Mouse (Mus musculus) heart, embryonic 11.5 days (tissue): ENCODE data around the gene Kcnj10. TPM values are rescaled to one million over a fixed set of nuclear protein-coding genes. Genes with fewer than 3 reads are reported as not detected.

ENCODE experiments used
- ATAC-seq: fragments of 200-750 bp; cut with Nextera tagmentation; replicated peaks from 2 replicates; pipeline ENCODE4 v1.8.0; 2017; ENCODE audit warnings: moderate library complexity; ENCODE audit not compliant: insufficient number of reproducible peaks, low FRiP score, low TSS enrichment
- H3K27ac ChIP-seq: fragments of 300-500 bp; sonication (generic); 2 replicates; pipeline ENCODE4 v1.5.1; 2014; ENCODE audit warnings: mild to moderate bottlenecking, low read depth, low read length
- H3K27me3 ChIP-seq: fragments of 300-500 bp; sonication (generic); 2 replicates; pipeline ENCODE4 v1.6.1; 2014; ENCODE audit warnings: mild to moderate bottlenecking, low read length, mixed read lengths; ENCODE audit not compliant: control insufficient read depth, insufficient read depth
- H3K36me3 ChIP-seq: fragments of 300-500 bp; sonication (generic); 2 replicates; pipeline ENCODE4 v1.6.1; 2014; ENCODE audit warnings: mild to moderate bottlenecking, low read length, moderate library complexity, mixed read lengths; ENCODE audit not compliant: control insufficient read depth, insufficient read depth
- H3K4me1 ChIP-seq: fragments of 300-500 bp; sonication (generic); 2 replicates; pipeline ENCODE4 v1.6.1; 2014; ENCODE audit warnings: low read length; ENCODE audit not compliant: control insufficient read depth, insufficient read depth
- H3K4me2 ChIP-seq: fragments of 300-500 bp; sonication (generic); 2 replicates; pipeline ENCODE4 v1.6.1; 2014; ENCODE audit warnings: mild to moderate bottlenecking, moderate library complexity
- H3K4me3 ChIP-seq: fragments of 300-500 bp; sonication (generic); 2 replicates; pipeline ENCODE4 v1.5.1; 2014; ENCODE audit warnings: low read depth, low read length
- H3K9ac ChIP-seq: fragments of 300-500 bp; sonication (generic); 2 replicates; pipeline ENCODE4 v1.6.1; 2014; ENCODE audit warnings: mild to moderate bottlenecking, low read depth, low read length, moderate library complexity
- H3K9me3 ChIP-seq: fragments of 300-500 bp; sonication (generic); replicated peaks from 2 replicates; pipeline ENCODE4 v1.6.1; 2016; ENCODE audit warnings: low read length; ENCODE audit not compliant: control insufficient read depth
- WGBS: fragments of 180-500 bp; shearing (Covaris S2); extraction: QIAGEN DNeasy Blood & Tissue Kit; methylation state at CpG from one replicate; pipeline ENCODE4 v1.1.7; 2014; ENCODE audit not compliant: insufficient replicate concordance; 5-methylcytosine and 5-hydroxymethylcytosine counted together
- polyA plus RNA-seq: library from polyadenylated mRNA; unstranded; fragments of >200 nt; fragmentation: Nextera tagmentation; extraction: Ambion mirVana; gene quantifications from 2 replicates; pipeline ENCODE4 v1.2.1, GENCODE M21; 2014

Kcnj10 gene
- polyA plus RNA-seq, 1 experiment from 2014 or later: 0.09 TPM

GRCm38 (mm10) chr1:172344820-172345219 lies 3.8 kb downstream of the Kcnj10 start:
- peaks cover 6% of the 10 kb centered on the region; the same call in 1 of the 2 replicates for H3K4me1 ChIP-seq
- H3K27me3 ChIP-seq: peaks cover 42% of the 10 kb centered on the region
- WGBS: 75% methylated on average over 7 of the region's 7 CpGs
- H3K9me3 ChIP-seq: no peaks in the 10 kb centered on the region
- H3K4me2 ChIP-seq: no peak overlapping the region
- no peaks in the 10 kb centered on the region for H3K36me3 ChIP-seq
- H3K9ac ChIP-seq: no peak overlapping the region
- H3K4me3 ChIP-seq: no peak overlapping the region
- no peak for ATAC-seq
- H3K27ac ChIP-seq: no peak overlapping the region

GRCm38 (mm10) chr1:172346707-172347106 lies 5.7 kb downstream of the Kcnj10 start:
- no peak overlapping the region for H3K27ac ChIP-seq
- H3K9ac ChIP-seq: no peak overlapping the region
- no peaks in the 10 kb centered on the region for H3K9me3 ChIP-seq
- peaks cover 40% of the 10 kb centered on the region for H3K27me3 ChIP-seq
- H3K4me1 ChIP-seq: peaks cover 9% of the 10 kb centered on the region
- no peaks in the 10 kb centered on the region for H3K36me3 ChIP-seq
- no peak for ATAC-seq
- 82% methylated on average over 10 of the region's 10 CpGs for WGBS
- H3K4me2 ChIP-seq: no peak overlapping the region
- no peak overlapping the region for H3K4me3 ChIP-seq

- Histone ChIP-seq H3K27ac (no peak overlapping the region), H3K36me3 (no peaks in the 10 kb centered on the region), H3K27me3 (peaks cover 35% of the 10 kb centered on the region), H3K9me3 (no peaks in the 10 kb centered on the region), H3K4me1 (peaks cover 9% of the 10 kb centered on the region), H3K4me3 (no peak overlapping the region), H3K4me2 (no peak overlapping the region), H3K9ac (no peak overlapping the region)
- 82% methylated on average over 12 of the region's 12 CpGs for WGBS
- ATAC-seq: no peak
Measured at GRCm38 (mm10) chr1:172347382-172347781, 6.4 kb downstream of the Kcnj10 start.

- H3K27ac ChIP-seq: no peak overlapping the region
Measured at GRCm38 (mm10) chr1:172349504-172349903, 8.5 kb downstream of the Kcnj10 start.

GRCm38 (mm10) chr1:172349916-172350812 lies 9.2 kb downstream of the Kcnj10 start:
- WGBS: 17% methylated on average over 19 of the region's 19 CpGs
- Histone ChIP-seq H3K9ac (no peak overlapping the region), H3K36me3 (no peaks in the 10 kb centered on the region), H3K27me3 (peaks cover 28% of the 10 kb centered on the region), H3K4me3 (no peak overlapping the region), H3K4me2 (peak overlapping the region; percentile 27), H3K27ac (no peak overlapping the region), H3K9me3 (no peaks in the 10 kb centered on the region), H3K4me1 (peaks cover 9% of the 10 kb centered on the region)
- peak; percentile 41; the same call in 1 of the 2 replicates for ATAC-seq

More at GRCm38 (mm10) chr1:172349504-172349903, 8.5 kb downstream of the Kcnj10 start:
- Histone ChIP-seq H3K4me2 (no peak overlapping the region), H3K36me3 (no peaks in the 10 kb centered on the region), H3K9ac (no peak overlapping the region), H3K4me3 (no peak overlapping the region), H3K4me1 (peaks cover 9% of the 10 kb centered on the region), H3K9me3 (no peaks in the 10 kb centered on the region), H3K27me3 (peaks cover 28% of the 10 kb centered on the region)
- ATAC-seq: no peak
- WGBS: 68% methylated on average over 5 of the region's 5 CpGs

GRCm38 (mm10) chr1:172352001-172352400 lies 11.0 kb downstream of the Kcnj10 start:
- Histone ChIP-seq H3K4me2 (no peak overlapping the region), H3K27me3 (peaks cover 33% of the 10 kb centered on the region), H3K27ac (no peak overlapping the region), H3K4me3 (no peak overlapping the region), H3K9me3 (no peaks in the 10 kb centered on the region), H3K36me3 (no peaks in the 10 kb centered on the region), H3K4me1 (peaks cover 9% of the 10 kb centered on the region), H3K9ac (no peak overlapping the region)
- 61% methylated on average over 6 of the region's 6 CpGs for WGBS
- no peak for ATAC-seq

GRCm38 (mm10) chr1:172352453-172352852 lies 11.4 kb downstream of the Kcnj10 start:
- WGBS: 69% methylated on average over 3 of the region's 3 CpGs
- H3K27me3 ChIP-seq: peaks cover 35% of the 10 kb centered on the region

GRCm38 (mm10) chr1:172355336-172355735 lies 14.3 kb downstream of the Kcnj10 start:
- Histone ChIP-seq H3K4me1 (peaks cover 2% of the 10 kb centered on the region), H3K4me3 (no peak overlapping the region), H3K27ac (no peak overlapping the region), H3K9me3 (no peaks in the 10 kb centered on the region), H3K4me2 (no peak overlapping the region), H3K36me3 (no peaks in the 10 kb centered on the region), H3K27me3 (peaks cover 29% of the 10 kb centered on the region), H3K9ac (no peak overlapping the region)
- 46% methylated on average over 3 of the region's 3 CpGs for WGBS
- ATAC-seq: no peak

More at GRCm38 (mm10) chr1:172352453-172352852, 11.4 kb downstream of the Kcnj10 start:
- H3K9me3 ChIP-seq: no peaks in the 10 kb centered on the region
- H3K4me3 ChIP-seq: no peak overlapping the region
- H3K9ac ChIP-seq: no peak overlapping the region
- no peak overlapping the region for H3K4me2 ChIP-seq
- no peak for ATAC-seq
- no peaks in the 10 kb centered on the region for H3K36me3 ChIP-seq
- H3K4me1 ChIP-seq: peaks cover 9% of the 10 kb centered on the region
- no peak overlapping the region for H3K27ac ChIP-seq
